Mouse (Mus musculus): Measurements from ENCODE around the gene Prpf6. TPM values are rescaled to one million over a fixed set of nuclear protein-coding genes. Genes with fewer than 3 reads are reported as not detected.
A peak's percentile ranks its signal among the peaks of the same experiment; 100 is the strongest.

Gene Prpf6
- polyA plus RNA-seq, 1 experiment from 2014 or later, result 57.3 TPM

DNA sequence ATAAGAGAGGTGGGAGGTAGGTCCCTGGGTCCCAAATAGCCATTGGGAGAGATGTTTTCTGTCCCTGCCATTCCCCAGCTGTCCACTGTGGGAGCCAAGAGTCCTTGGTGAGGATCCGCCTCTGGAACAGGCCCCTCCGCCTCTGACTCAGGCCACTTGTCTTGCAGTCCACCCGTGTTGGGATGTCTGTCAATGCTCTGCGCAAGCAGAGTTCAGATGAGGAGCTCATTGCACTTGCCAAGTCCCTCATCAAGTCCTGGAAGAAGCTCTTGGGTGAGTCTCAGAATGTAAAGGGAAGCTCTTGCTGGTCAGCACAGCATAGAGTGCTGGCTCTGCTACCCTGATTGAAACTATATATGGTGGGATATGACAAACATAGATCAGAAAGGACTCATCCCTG is 91.7 kb downstream of the Prpf6 start:
- Histone ChIP-seq H3K9me3 (ENCODE audit: control insufficient read depth, low read length) (no peaks in the 10 kb centered on the region), H3K4me3 (ENCODE audit: low read length) (no peak overlapping the region), H3K9ac (ENCODE audit: low read depth, low read length) (no peak overlapping the region), H3K4me2 (ENCODE audit: low read length) (no peak overlapping the region), H3K36me3 (ENCODE audit: control insufficient read depth, insufficient read depth, low read length) (0 out of 2 replicates have a peak, but pooled peaks cover 6% of the 10 kb centered on the region), H3K4me1 (ENCODE audit: control insufficient read depth, insufficient read depth, low read depth, low read length) (peaks cover 16% of the 10 kb centered on the region), H3K27ac (ENCODE audit: low read depth, low read length) (no peak overlapping the region), H3K27me3 (replicated peaks; ENCODE audit: control insufficient read depth, insufficient read depth, low read length) (no peaks in the 10 kb centered on the region)
- WGBS, result 69% methylated on average over 4 of the region's 4 CpGs
- ATAC-seq, result no peak

GRCm38 (mm10) chr2:181684713-181685112 is 93.0 kb downstream of the Prpf6 start:
- Histone ChIP-seq H3K4me3 (ENCODE audit: low read length) (no peak overlapping the region), H3K9me3 (ENCODE audit: control insufficient read depth, low read length) (no peaks in the 10 kb centered on the region), H3K36me3 (ENCODE audit: control insufficient read depth, insufficient read depth, low read length) (peaks cover 9% of the 10 kb centered on the region; the same call in 1 of the 2 replicates), H3K27ac (ENCODE audit: low read depth, low read length) (no peak overlapping the region), H3K4me1 (ENCODE audit: control insufficient read depth, insufficient read depth, low read depth, low read length) (peaks cover 11% of the 10 kb centered on the region), H3K4me2 (ENCODE audit: low read length) (no peak overlapping the region), H3K9ac (ENCODE audit: low read depth, low read length) (no peak overlapping the region), H3K27me3 (replicated peaks; ENCODE audit: control insufficient read depth, insufficient read depth, low read length) (no peaks in the 10 kb centered on the region)
- WGBS, result 89% methylated on average over 1 of the region's 1 CpGs
- ATAC-seq, result no peak

DNA sequence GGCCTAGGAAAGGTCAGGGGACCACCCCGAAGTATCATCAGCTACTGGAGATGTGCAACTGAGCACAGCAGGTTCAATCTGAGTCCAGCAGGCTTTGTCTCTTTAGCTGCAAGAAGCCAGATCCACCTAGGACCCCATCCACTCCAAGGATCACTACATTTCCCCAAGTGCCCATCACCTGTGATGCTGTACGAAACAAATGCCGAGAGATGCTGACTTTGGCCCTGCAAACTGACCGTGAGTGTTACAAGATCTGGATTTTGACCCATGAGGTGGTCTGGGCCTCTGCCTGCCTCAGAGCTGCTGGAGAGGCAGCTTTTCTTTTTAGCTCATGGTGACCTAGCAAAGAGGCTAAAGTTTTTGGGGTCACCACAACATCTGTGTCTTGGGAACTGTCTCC is 94.0 kb downstream of the Prpf6 start:
- Histone ChIP-seq H3K4me2 (ENCODE audit: low read length) (no peak overlapping the region), H3K4me1 (ENCODE audit: control insufficient read depth, insufficient read depth, low read depth, low read length) (peaks cover 8% of the 10 kb centered on the region), H3K27ac (ENCODE audit: low read depth, low read length) (no peak overlapping the region), H3K9ac (ENCODE audit: low read depth, low read length) (no peak overlapping the region), H3K36me3 (ENCODE audit: control insufficient read depth, insufficient read depth, low read length) (peaks cover 9% of the 10 kb centered on the region; the same call in 1 of the 2 replicates), H3K9me3 (ENCODE audit: control insufficient read depth, low read length) (no peaks in the 10 kb centered on the region), H3K4me3 (ENCODE audit: low read length) (no peak overlapping the region), H3K27me3 (replicated peaks; ENCODE audit: control insufficient read depth, insufficient read depth, low read length) (no peaks in the 10 kb centered on the region)
- WGBS, result 93% methylated on average over 4 of the region's 4 CpGs
- ATAC-seq, result no peak

- Histone ChIP-seq H3K27ac (ENCODE audit: low read depth, low read length) (no peak overlapping the region), H3K9ac (ENCODE audit: low read depth, low read length) (no peak overlapping the region), H3K4me3 (ENCODE audit: low read length) (no peak overlapping the region), H3K4me1 (ENCODE audit: control insufficient read depth, insufficient read depth, low read depth, low read length) (peaks cover 5% of the 10 kb centered on the region), H3K27me3 (replicated peaks; ENCODE audit: control insufficient read depth, insufficient read depth, low read length) (no peaks in the 10 kb centered on the region), H3K4me2 (ENCODE audit: low read length) (no peak overlapping the region), H3K36me3 (ENCODE audit: control insufficient read depth, insufficient read depth, low read length) (peaks cover 9% of the 10 kb centered on the region; the same call in 1 of the 2 replicates), H3K9me3 (ENCODE audit: control insufficient read depth, low read length) (no peaks in the 10 kb centered on the region)
- WGBS, result 96% methylated on average over 8 of the region's 8 CpGs
- no peak for ATAC-seq
Observed at GRCm38 (mm10) chr2:181687586-181687985, 95.9 kb downstream of the Prpf6 start.

GRCm38 (mm10) chr2:181689466-181690160 is 97.9 kb downstream of the Prpf6 start:
- Histone ChIP-seq H3K9ac (ENCODE audit: low read depth, low read length) (no peak overlapping the region), H3K27me3 (replicated peaks; ENCODE audit: control insufficient read depth, insufficient read depth, low read length) (no peaks in the 10 kb centered on the region), H3K4me2 (ENCODE audit: low read length) (no peak overlapping the region), H3K36me3 (ENCODE audit: control insufficient read depth, insufficient read depth, low read length) (peaks cover 9% of the 10 kb centered on the region; the same call in 1 of the 2 replicates), H3K4me3 (ENCODE audit: low read length) (no peak overlapping the region), H3K27ac (ENCODE audit: low read depth, low read length) (no peak overlapping the region), H3K4me1 (ENCODE audit: control insufficient read depth, insufficient read depth, low read depth, low read length) (peaks cover 15% of the 10 kb centered on the region), H3K9me3 (ENCODE audit: control insufficient read depth, low read length) (no peaks in the 10 kb centered on the region)
- no peak for ATAC-seq
- 90% methylated on average over 10 of the region's 10 CpGs for WGBS

DNA sequence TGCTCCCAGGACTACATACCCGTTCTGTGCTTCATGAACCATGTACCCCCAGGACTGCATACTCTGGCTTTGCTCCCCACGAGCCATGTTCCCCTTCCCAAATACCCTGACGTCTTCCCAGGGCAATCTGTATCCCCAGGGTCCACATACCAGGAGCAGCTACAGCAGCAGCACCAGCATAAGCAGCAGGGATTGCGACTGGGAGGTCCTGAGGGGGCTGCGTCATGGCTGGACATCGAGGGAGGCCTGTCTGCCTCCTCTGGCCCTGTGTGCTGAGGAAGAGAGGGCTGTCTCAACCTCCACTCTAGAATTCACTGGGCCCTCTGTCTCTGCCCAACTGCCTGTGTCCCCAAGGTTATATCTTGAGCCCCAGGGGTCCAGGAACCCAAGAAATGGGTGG is 99.4 kb downstream of the Prpf6 start:
- 88% methylated on average over 6 of the region's 6 CpGs for WGBS
- no peaks in the 10 kb centered on the region for H3K27me3 ChIP-seq (replicated peaks; ENCODE audit: control insufficient read depth, insufficient read depth, low read length)
- ATAC-seq, result no peak

DNA sequence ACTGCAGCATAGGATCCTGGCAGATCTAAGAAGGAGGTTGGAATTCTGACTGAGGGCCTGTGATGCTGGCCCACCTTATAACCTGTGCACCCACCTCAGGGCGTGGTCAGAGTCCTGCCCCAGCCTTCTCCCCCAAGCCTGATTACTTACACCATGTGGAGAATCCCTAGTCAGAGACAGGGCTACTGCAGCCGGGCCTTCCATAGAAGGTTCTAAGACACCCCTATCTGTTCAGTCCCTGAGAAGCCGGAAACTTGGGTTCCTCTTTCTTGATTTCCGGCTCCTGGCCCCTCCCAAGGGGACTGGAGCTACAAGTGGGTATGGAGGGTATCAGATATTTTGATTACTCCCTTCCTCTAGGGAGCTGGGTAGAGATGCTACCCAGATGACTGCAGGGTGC is 99.9 kb downstream of the Prpf6 start:
- no peak for ATAC-seq
- 91% methylated on average over 4 of the region's 4 CpGs for WGBS
- Histone ChIP-seq H3K36me3 (ENCODE audit: control insufficient read depth, insufficient read depth, low read length) (peaks cover 9% of the 10 kb centered on the region; the same call in 1 of the 2 replicates), H3K4me1 (ENCODE audit: control insufficient read depth, insufficient read depth, low read depth, low read length) (peaks cover 15% of the 10 kb centered on the region), H3K9me3 (ENCODE audit: control insufficient read depth, low read length) (no peaks in the 10 kb centered on the region), H3K9ac (ENCODE audit: low read depth, low read length) (no peak overlapping the region), H3K4me2 (ENCODE audit: low read length) (no peak overlapping the region), H3K27me3 (replicated peaks; ENCODE audit: control insufficient read depth, insufficient read depth, low read length) (no peaks in the 10 kb centered on the region), H3K4me3 (ENCODE audit: low read length) (no peak overlapping the region), H3K27ac (ENCODE audit: low read depth, low read length) (no peak overlapping the region)

More for the DNA sequence above, 99.4 kb downstream of the Prpf6 start:
- Histone ChIP-seq H3K27ac (ENCODE audit: low read depth, low read length) (no peak overlapping the region), H3K4me1 (ENCODE audit: control insufficient read depth, insufficient read depth, low read depth, low read length) (peaks cover 15% of the 10 kb centered on the region), H3K36me3 (ENCODE audit: control insufficient read depth, insufficient read depth, low read length) (peaks cover 9% of the 10 kb centered on the region; the same call in 1 of the 2 replicates), H3K9ac (ENCODE audit: low read depth, low read length) (no peak overlapping the region), H3K4me2 (ENCODE audit: low read length) (no peak overlapping the region), H3K9me3 (ENCODE audit: control insufficient read depth, low read length) (no peaks in the 10 kb centered on the region), H3K4me3 (ENCODE audit: low read length) (no peak overlapping the region)

- H3K4me3 ChIP-seq (ENCODE audit: low read length), result peak overlapping the region; percentile 60; the same call in 1 of the 2 replicates
Observed at GRCm38 (mm10) chr2:181692304-181692703, 100.6 kb downstream of the Prpf6 start.

DNA sequence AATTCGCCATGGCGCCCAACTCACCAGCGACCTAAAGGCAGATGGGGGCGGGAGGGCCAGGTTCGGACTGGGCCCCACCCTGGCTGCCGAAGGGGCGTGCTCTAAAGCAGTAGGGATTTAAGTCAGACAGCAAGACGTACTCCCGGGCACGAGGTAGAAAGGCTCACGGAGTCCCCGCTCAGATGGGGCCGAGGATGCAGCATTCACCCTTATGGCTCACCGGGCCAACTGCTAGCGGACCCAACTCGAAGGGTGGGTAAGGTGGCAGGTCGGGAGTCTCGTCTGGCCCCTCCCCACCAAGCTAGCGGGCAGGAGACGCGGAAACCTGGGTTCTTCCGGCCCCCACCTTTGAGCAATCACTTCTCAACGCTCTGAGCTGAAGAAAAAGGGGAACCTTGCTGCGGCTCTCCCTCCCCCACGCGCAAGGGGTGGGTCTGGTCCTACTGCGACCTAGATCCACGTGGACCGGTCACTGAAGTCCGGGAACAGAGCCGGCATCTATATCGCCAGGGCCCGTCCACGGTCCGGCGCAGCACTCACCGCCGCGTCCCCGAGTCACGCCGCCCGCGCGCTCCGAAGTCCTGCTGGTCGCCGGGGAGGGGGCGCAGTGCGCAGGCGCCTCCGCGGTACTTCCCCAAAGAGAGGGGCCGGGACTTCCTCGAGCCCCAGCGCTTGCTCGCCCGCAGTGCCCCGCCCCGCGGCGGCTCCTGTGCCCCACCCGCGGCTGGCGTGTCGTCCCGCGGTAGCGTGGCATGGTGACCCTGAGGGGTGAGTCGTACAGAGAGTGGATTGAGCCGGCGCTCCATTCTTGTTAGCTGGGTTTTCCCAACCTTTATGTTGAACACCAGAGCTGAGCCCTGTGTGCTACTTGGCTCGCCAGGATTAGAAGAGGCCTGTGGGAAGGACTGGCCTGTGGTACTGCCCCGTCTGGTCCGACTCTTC is 101.9 kb downstream of the Prpf6 start, which contains the start of gene Rgs19:
Gene Rgs19, minus strand, starts transcription at position 639 of the 942 bp plus-strand sequence.
- under 1% methylated on average over 72 of the region's 75 CpGs for WGBS
- Histone ChIP-seq H3K27me3 (replicated peaks; ENCODE audit: control insufficient read depth, insufficient read depth, low read length) (no peaks in the 10 kb centered on the region), H3K9me3 (ENCODE audit: control insufficient read depth, low read length) (no peaks in the 10 kb centered on the region), H3K4me3 (ENCODE audit: low read length) (peak within 1 kb of the TSS; percentile 60), H3K4me2 (ENCODE audit: low read length) (peak within 1 kb of the TSS; percentile 97), H3K27ac (ENCODE audit: low read depth, low read length) (peak within 1 kb of the TSS; percentile 80), H3K9ac (ENCODE audit: low read depth, low read length) (peak within 1 kb of the TSS; percentile 85), H3K36me3 (ENCODE audit: control insufficient read depth, insufficient read depth, low read length) (peaks cover 4% of the 10 kb centered on the region; the same call in 1 of the 2 replicates), H3K4me1 (ENCODE audit: control insufficient read depth, insufficient read depth, low read depth, low read length) (peaks cover 15% of the 10 kb centered on the region)
- ATAC-seq, result peak; percentile 91

More at GRCm38 (mm10) chr2:181692304-181692703, 100.6 kb downstream of the Prpf6 start:
- no peaks in the 10 kb centered on the region for H3K9me3 ChIP-seq (ENCODE audit: control insufficient read depth, low read length)
- H3K9ac ChIP-seq (ENCODE audit: low read depth, low read length), result no peak overlapping the region
- peaks cover 9% of the 10 kb centered on the region; the same call in 1 of the 2 replicates for H3K36me3 ChIP-seq (ENCODE audit: control insufficient read depth, insufficient read depth, low read length)
- H3K4me1 ChIP-seq (ENCODE audit: control insufficient read depth, insufficient read depth, low read depth, low read length), result peaks cover 15% of the 10 kb centered on the region
- H3K27ac ChIP-seq (ENCODE audit: low read depth, low read length), result no peak overlapping the region
- H3K4me2 ChIP-seq (ENCODE audit: low read length), result peak overlapping the region; percentile 97
- H3K27me3 ChIP-seq (replicated peaks; ENCODE audit: control insufficient read depth, insufficient read depth, low read length), result no peaks in the 10 kb centered on the region
- WGBS, result 89% methylated on average over 3 of the region's 3 CpGs
- ATAC-seq, result no peak

All from hindbrain, embryonic 16.5 days (tissue).